Mouse (Mus musculus): ENCODE data around the gene Cavin1. TPM values are rescaled to one million over a fixed set of nuclear protein-coding genes. Genes with fewer than 3 reads are reported as not detected.
A peak's percentile ranks its signal among the peaks of the same experiment; 100 is the strongest.

Gene Cavin1
- total and polyA plus RNA-seq, 3 experiments = 3.4 to 9.0 TPM; not detected in 1

GRCm38 (mm10) chr11:100947548-100947947 is 23.1 kb downstream of the Cavin1 start (continued):
- no peak for TF ChIP-seq TAL1 (IDR thresholded peaks at IDR 0.05; ENCODE audit: low read length)

- H3K9ac ChIP-seq (ENCODE audit: control insufficient read depth, low read depth, low read length, poor library complexity, severe bottlenecking) = no peak overlapping the region
- no peaks in the 10 kb centered on the region for H3K9me3 ChIP-seq (replicated peaks; ENCODE audit: insufficient read depth, low read length)
- H3K4me1 ChIP-seq (ENCODE audit: control insufficient read depth in 1 of 2, insufficient read depth in 2 of 2, low read length in 2 of 2) = peaks cover 0 to 6% of the 10 kb centered on the region in 2 experiments; a peak in 3 of 4 replicates
- no peaks in the 10 kb centered on the region for H3K36me3 ChIP-seq (ENCODE audit: control insufficient read depth in 1 of 2, insufficient read depth in 2 of 2, low read length in 2 of 2)
- H3K4me3 ChIP-seq (ENCODE audit: control insufficient read depth in 1 of 2, insufficient read depth in 1 of 2, low read depth in 2 of 2, low read length in 2 of 2) = no peak overlapping the region
- H3K27ac ChIP-seq (ENCODE audit: control insufficient read depth, low read depth, low read length) = no peak overlapping the region
- DNase-seq (ENCODE audit: low read depth, low spot score) = no peak
- no peaks in the 10 kb centered on the region for H3K79me2 ChIP-seq (ENCODE audit: control insufficient read depth, insufficient read depth, low read length, poor library complexity)
- H3K27me3 ChIP-seq (ENCODE audit: control insufficient read depth in 1 of 2, insufficient read depth in 2 of 2, low read length in 2 of 2) = no peaks in the 10 kb centered on the region
- TF ChIP-seq TAL1 (IDR thresholded peaks at IDR 0.05; ENCODE audit: low read length) (no peak), HCFC1 (IDR thresholded peaks at IDR 0.05; ENCODE audit: low read depth, low read length) (0 out of 2 replicates have a peak, but pooled peaks have one; percentile 3)
Measured at GRCm38 (mm10) chr11:100946862-100947261, 23.8 kb downstream of the Cavin1 start.

- Histone ChIP-seq H3K27me3 (ENCODE audit: control insufficient read depth in 1 of 2, insufficient read depth in 2 of 2, low read length in 2 of 2) (no peaks in the 10 kb centered on the region), H3K36me3 (ENCODE audit: control insufficient read depth in 1 of 2, insufficient read depth in 2 of 2, low read length in 2 of 2) (peaks cover 0 to 10% of the 10 kb centered on the region in 2 experiments; a peak in 2 of 4 replicates), H3K4me3 (ENCODE audit: control insufficient read depth in 1 of 2, insufficient read depth in 1 of 2, low read depth in 2 of 2, low read length in 2 of 2) (no peak overlapping the region), H3K9ac (ENCODE audit: control insufficient read depth, low read depth, low read length, poor library complexity, severe bottlenecking) (no peak overlapping the region), H3K4me1 (ENCODE audit: control insufficient read depth in 1 of 2, insufficient read depth in 2 of 2, low read length in 2 of 2) (peaks cover 5 to 7% of the 10 kb centered on the region in 2 experiments), H3K79me2 (ENCODE audit: control insufficient read depth, insufficient read depth, low read length, poor library complexity) (peaks cover 6% of the 10 kb centered on the region), H3K27ac (ENCODE audit: control insufficient read depth, low read depth, low read length) (no peak overlapping the region), H3K9me3 (replicated peaks; ENCODE audit: insufficient read depth, low read length) (no peaks in the 10 kb centered on the region)
- no peak for DNase-seq (ENCODE audit: low read depth, low spot score)
- no peak for TF ChIP-seq ETS1 (IDR thresholded peaks at IDR 0.05; ENCODE audit: low read depth, low read length)
- TF ChIP-seq ZKSCAN1 (IDR thresholded peaks at IDR 0.05; ENCODE audit: low read depth, low read length) = no peak
- TF ChIP-seq MAX (IDR thresholded peaks at IDR 0.05; ENCODE audit: low read length) = no peak
- no peak for TF ChIP-seq POLR2A (IDR thresholded peaks at IDR 0.05; ENCODE audit: control insufficient read depth in 1 of 2, insufficient read depth in 1 of 2, low read depth in 1 of 2, low read length in 2 of 2, poor library complexity in 1 of 2)
- no peak for TF ChIP-seq KAT2A (conservative IDR thresholded peaks at IDR 0.05; ENCODE audit: low read depth, low read length)
- no peak for TF ChIP-seq BHLHE40 (IDR thresholded peaks at IDR 0.05; ENCODE audit: borderline replicate concordance, low read depth, low read length)
Measured at GRCm38 (mm10) chr11:100942388-100942787, 28.3 kb downstream of the Cavin1 start.

- Histone ChIP-seq H3K27ac (ENCODE audit: control insufficient read depth, low read depth, low read length) (peak within 1 kb of the TSS; percentile 56), H3K27me3 (ENCODE audit: control insufficient read depth in 1 of 2, insufficient read depth in 2 of 2, low read length in 2 of 2) (no peaks in the 10 kb centered on the region), H3K9ac (ENCODE audit: control insufficient read depth, low read depth, low read length, poor library complexity, severe bottlenecking) (peak within 1 kb of the TSS; percentile 79), H3K36me3 (ENCODE audit: control insufficient read depth in 1 of 2, insufficient read depth in 2 of 2, low read length in 2 of 2) (peaks cover 0 to 35% of the 10 kb centered on the region in 2 experiments; a peak in 2 of 4 replicates), H3K4me3 (ENCODE audit: control insufficient read depth in 1 of 2, insufficient read depth in 1 of 2, low read depth in 2 of 2, low read length in 2 of 2) (peak within 1 kb of the TSS; percentile 69 to 75), H3K4me1 (ENCODE audit: control insufficient read depth in 1 of 2, insufficient read depth in 2 of 2, low read length in 2 of 2) (peaks cover 17 to 27% of the 10 kb centered on the region in 2 experiments), H3K79me2 (ENCODE audit: control insufficient read depth, insufficient read depth, low read length, poor library complexity) (peaks cover 11% of the 10 kb centered on the region), H3K9me3 (replicated peaks; ENCODE audit: insufficient read depth, low read length) (no peaks in the 10 kb centered on the region)
- DNase-seq (ENCODE audit: low read depth, low spot score) = peak; percentile 100
- TF ChIP-seq USF2 (IDR thresholded peaks at IDR 0.05; ENCODE audit: borderline replicate concordance in 1 of 2, insufficient read depth in 1 of 2, low read depth in 1 of 2, low read length in 2 of 2) (peak in 1 of 2 experiments; percentile 37; a peak in 1 of 4 replicates), RCOR1 (IDR thresholded peaks at IDR 0.05; ENCODE audit: low read depth, low read length) (peak; percentile 79; the same call in 1 of the 2 replicates), HCFC1 (IDR thresholded peaks at IDR 0.05; ENCODE audit: low read depth, low read length) (peak; percentile 83), POLR2A (IDR thresholded peaks at IDR 0.05; ENCODE audit: control insufficient read depth in 1 of 2, insufficient read depth in 1 of 2, low read depth in 1 of 2, low read length in 2 of 2, poor library complexity in 1 of 2) (peak; percentile 58 to 84; a peak in 3 of 4 replicates), JUND (IDR thresholded peaks at IDR 0.05; ENCODE audit: low read depth, low read length) (peak; percentile 100; the same call in 1 of the 2 replicates), ZNF384 (IDR thresholded peaks at IDR 0.05; ENCODE audit: low read depth, low read length) (peak; percentile 72), TAL1 (IDR thresholded peaks at IDR 0.05; ENCODE audit: low read length) (no peak), GATA1 (IDR thresholded peaks at IDR 0.05; ENCODE audit: low read depth, low read length) (peak; percentile 58), ETS1 (IDR thresholded peaks at IDR 0.05; ENCODE audit: low read depth, low read length) (peak; percentile 100), MAFK (IDR thresholded peaks at IDR 0.05; ENCODE audit: borderline replicate concordance, low read depth, low read length) (no peak; the same call in 1 of the 2 replicates), KAT2A (conservative IDR thresholded peaks at IDR 0.05; ENCODE audit: low read depth, low read length) (peak; percentile 43; the same call in 1 of the 2 replicates), NRF1 (IDR thresholded peaks at IDR 0.05; ENCODE audit: insufficient read depth, low read depth, low read length, poor library complexity, severe bottlenecking) (peak; percentile 51; the same call in 1 of the 2 replicates), E2F4 (IDR thresholded peaks at IDR 0.05; ENCODE audit: borderline replicate concordance, low read depth, low read length) (no peak), ZKSCAN1 (IDR thresholded peaks at IDR 0.05; ENCODE audit: low read depth, low read length) (no peak), GABPA (IDR thresholded peaks at IDR 0.05; ENCODE audit: low read depth, low read length) (peak; percentile 11; the same call in 1 of the 2 replicates), RAD21 (IDR thresholded peaks at IDR 0.05; ENCODE audit: low read depth, low read length) (no peak), CHD2 (IDR thresholded peaks at IDR 0.05; ENCODE audit: low read length) (peak; percentile 55), CHD1 (IDR thresholded peaks at IDR 0.05; ENCODE audit: low read depth, low read length) (0 out of 2 replicates have a peak, but pooled peaks have one; percentile 6)
Measured at GRCm38 (mm10) chr11:100939512-100940151, 31.1 kb downstream of the Cavin1 start, which contains the start of gene Stat3. TSS of gene Stat3 (minus strand) at chr11:100939540.
